Mouse (Mus musculus) embryonic facial prominence, embryonic 11.5 days (tissue): Measurements from ENCODE around the gene Rmnd5b. TPM values are rescaled to one million over a fixed set of nuclear protein-coding genes. Genes with fewer than 3 reads are reported as not detected.

ENCODE experiments used
- ATAC-seq: fragments of 200-750 bp; cut with Nextera tagmentation; replicated peaks from 2 replicates; pipeline ENCODE4 v1.8.0; 2017; ENCODE audit warnings: low read depth; ENCODE audit not compliant: insufficient number of reproducible peaks, low FRiP score, low TSS enrichment
- DNase-seq: peaks from one replicate; pipeline ENCODE4 v3.0.0-alpha.2; 2015; ENCODE audit warnings: low spot score
- H3K27ac ChIP-seq: fragments of 300-500 bp; sonication (generic); replicated peaks from 2 replicates; pipeline ENCODE4 v1.5.1; 2014; ENCODE audit warnings: mild to moderate bottlenecking, low read depth, low read length, control low read depth
- H3K27me3 ChIP-seq: fragments of 300-500 bp; sonication (generic); 2 replicates; pipeline ENCODE4 v1.6.1; 2014; ENCODE audit warnings: mild to moderate bottlenecking, low read length, moderate library complexity, mixed read lengths; ENCODE audit not compliant: control insufficient read depth, insufficient read depth
- H3K36me3 ChIP-seq: fragments of 300-500 bp; sonication (generic); replicated peaks from 2 replicates; pipeline ENCODE4 v1.6.1; 2014; ENCODE audit warnings: low read depth, mild to moderate bottlenecking, low read length, moderate library complexity, mixed read lengths; ENCODE audit not compliant: control insufficient read depth, insufficient read depth
- H3K4me1 ChIP-seq: fragments of 300-500 bp; sonication (generic); 2 replicates; pipeline ENCODE4 v1.6.1; 2014; ENCODE audit warnings: low read length, mixed read lengths; ENCODE audit not compliant: control insufficient read depth, insufficient read depth
- H3K4me2 ChIP-seq: fragments of 300-500 bp; sonication (generic); 2 replicates; pipeline ENCODE4 v1.6.1; 2014; ENCODE audit warnings: low read depth, mild to moderate bottlenecking, control low read depth, low read length, moderate library complexity
- H3K4me3 ChIP-seq: fragments of 300-500 bp; sonication (generic); 2 replicates; pipeline ENCODE4 v1.5.1; 2014; ENCODE audit warnings: low read depth, low read length, control low read depth
- H3K9ac ChIP-seq: fragments of 300-500 bp; sonication (generic); replicated peaks from 2 replicates; pipeline ENCODE4 v1.6.1; 2014; ENCODE audit warnings: mild to moderate bottlenecking, control low read depth, low read length
- H3K9me3 ChIP-seq: fragments of 300-500 bp; sonication (generic); replicated peaks from 2 replicates; pipeline ENCODE4 v1.6.1; 2016; ENCODE audit warnings: mild to moderate bottlenecking, low read length, inconsistent platforms, mixed read lengths; ENCODE audit not compliant: control insufficient read depth
- WGBS: fragments of 180-500 bp; shearing (Covaris S2); extraction: QIAGEN DNeasy Blood & Tissue Kit; methylation state at CpG from one replicate; pipeline ENCODE4 v1.1.7; 2014; 5-methylcytosine and 5-hydroxymethylcytosine counted together
- polyA plus RNA-seq: library from polyadenylated mRNA; unstranded; fragments of >200 nt; fragmentation: Nextera tagmentation; extraction: Ambion mirVana; gene quantifications from 2 replicates; pipeline ENCODE4 v1.2.1, GENCODE M21; 2014

Gene Rmnd5b
- polyA plus RNA-seq, 1 experiment from 2014 or later: 36.0 TPM

DNA sequence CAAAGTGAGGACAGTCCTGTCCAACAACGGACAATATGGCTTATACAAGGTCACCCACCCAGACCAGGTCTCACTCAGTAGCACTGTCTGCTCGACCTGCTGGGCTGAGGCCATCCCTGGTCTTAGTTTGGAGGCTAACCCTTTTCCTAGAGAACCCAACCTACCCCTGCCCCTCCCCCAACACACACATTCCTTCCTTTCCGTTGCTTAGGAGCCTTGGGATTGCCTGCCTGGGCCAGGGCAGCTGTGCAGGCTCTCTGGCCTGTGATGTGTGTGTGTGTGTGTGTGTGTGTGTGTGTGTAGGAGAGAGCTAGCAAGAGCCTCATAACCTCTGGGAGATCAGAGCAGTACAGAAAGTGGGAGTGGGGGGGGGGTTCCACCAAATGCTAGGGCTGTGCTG lies 12.9 kb upstream of the Rmnd5b start:
- H3K27me3 ChIP-seq: peaks cover 4% of the 10 kb centered on the region
- H3K4me3 ChIP-seq: no peak overlapping the region
- H3K36me3 ChIP-seq: no peaks in the 10 kb centered on the region
- H3K4me1 ChIP-seq: peaks cover 5% of the 10 kb centered on the region
- H3K9me3 ChIP-seq: no peaks in the 10 kb centered on the region
- DNase-seq (peak; percentile 66), ATAC-seq (0 out of 2 replicates have a peak, but pooled peaks have one; percentile 25)
- H3K27ac ChIP-seq: 0 out of 2 replicates have a peak overlapping the region, but pooled peaks have one; percentile 7
- WGBS: 27% methylated on average over 3 of the region's 3 CpGs
- peak overlapping the region; percentile 18; the same call in 1 of the 2 replicates for H3K9ac ChIP-seq
- peak overlapping the region; percentile 14; the same call in 1 of the 2 replicates for H3K4me2 ChIP-seq

DNA sequence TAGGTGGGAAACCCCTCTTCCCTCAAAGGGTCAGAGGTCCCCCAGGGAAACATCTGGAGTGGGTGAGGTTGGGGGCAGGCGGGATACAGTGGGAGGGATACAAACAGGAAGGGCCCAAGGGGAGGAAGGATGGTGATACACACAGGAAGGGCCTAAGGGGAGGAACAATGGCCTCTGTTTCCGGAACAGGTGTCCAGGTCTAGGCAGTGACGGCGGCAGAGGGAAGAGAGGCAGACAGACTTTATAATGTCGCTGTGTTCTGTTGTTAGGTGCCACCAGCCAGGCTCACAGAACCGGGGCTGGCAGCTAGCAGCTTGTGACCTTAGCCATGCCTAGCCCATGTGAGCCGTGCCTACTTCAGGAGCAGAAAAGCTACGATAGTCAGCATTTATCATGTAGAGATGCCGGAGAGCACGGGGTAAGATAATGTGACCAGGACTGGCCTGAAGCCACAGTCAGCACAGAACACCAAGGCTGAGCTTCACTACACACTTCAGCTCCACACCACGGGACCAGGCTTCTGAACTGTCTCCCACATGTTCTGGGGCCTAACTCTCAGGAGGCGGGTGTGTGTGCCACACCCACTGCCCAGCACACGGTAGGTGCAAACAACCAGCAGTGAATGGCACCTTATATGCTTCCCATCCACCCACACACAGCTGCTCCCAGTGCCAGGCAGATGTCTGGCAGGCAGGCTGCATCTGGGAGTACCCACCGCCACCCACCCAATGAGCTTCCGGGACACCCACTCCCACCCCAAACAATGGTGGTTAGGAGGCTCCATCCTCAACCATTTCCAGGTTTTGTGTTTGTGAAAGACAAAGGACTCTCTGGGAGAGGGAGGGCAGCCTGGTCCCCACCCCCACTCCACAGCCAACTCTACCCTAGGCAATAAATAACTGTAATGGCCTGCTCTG lies 11.3 kb upstream of the Rmnd5b start:
- 77% methylated on average over 14 of the region's 15 CpGs for WGBS
- Histone ChIP-seq H3K9ac (no peak overlapping the region), H3K4me1 (peaks cover 5% of the 10 kb centered on the region), H3K9me3 (no peaks in the 10 kb centered on the region), H3K4me2 (no peak overlapping the region), H3K36me3 (no peaks in the 10 kb centered on the region), H3K27me3 (peaks cover 4% of the 10 kb centered on the region), H3K27ac (peak overlapping the region; percentile 25; the same call in 1 of the 2 replicates), H3K4me3 (no peak overlapping the region)
- DNase-seq (no peak), ATAC-seq (no peak)

DNA sequence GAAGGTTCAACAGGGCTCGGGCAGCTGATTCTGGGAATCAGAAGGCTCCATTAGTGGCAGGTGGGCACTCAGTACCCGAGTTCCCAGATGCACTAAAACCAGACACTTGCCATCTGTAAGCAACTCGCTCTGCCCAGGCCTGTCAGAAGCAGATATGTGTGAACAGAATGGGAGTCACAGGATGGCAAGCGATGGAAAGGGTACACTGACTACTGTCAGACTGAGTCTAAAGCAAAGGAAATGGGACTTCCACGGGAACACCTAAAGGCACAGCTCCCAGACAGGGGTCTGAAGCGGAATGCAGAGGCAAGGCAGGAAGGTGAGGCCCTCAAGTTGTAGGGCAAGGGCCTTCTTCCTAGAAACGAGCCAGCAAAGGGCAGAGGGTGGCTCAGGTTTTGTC lies 10.5 kb upstream of the Rmnd5b start:
- Histone ChIP-seq H3K36me3 (no peaks in the 10 kb centered on the region), H3K27ac (no peak overlapping the region), H3K9me3 (no peaks in the 10 kb centered on the region), H3K9ac (no peak overlapping the region), H3K4me2 (no peak overlapping the region), H3K4me3 (no peak overlapping the region), H3K27me3 (peaks cover 4% of the 10 kb centered on the region), H3K4me1 (peaks cover 5% of the 10 kb centered on the region)
- DNase-seq: no peak
- no peak for ATAC-seq
- WGBS: 67% methylated on average over 7 of the region's 7 CpGs

DNA sequence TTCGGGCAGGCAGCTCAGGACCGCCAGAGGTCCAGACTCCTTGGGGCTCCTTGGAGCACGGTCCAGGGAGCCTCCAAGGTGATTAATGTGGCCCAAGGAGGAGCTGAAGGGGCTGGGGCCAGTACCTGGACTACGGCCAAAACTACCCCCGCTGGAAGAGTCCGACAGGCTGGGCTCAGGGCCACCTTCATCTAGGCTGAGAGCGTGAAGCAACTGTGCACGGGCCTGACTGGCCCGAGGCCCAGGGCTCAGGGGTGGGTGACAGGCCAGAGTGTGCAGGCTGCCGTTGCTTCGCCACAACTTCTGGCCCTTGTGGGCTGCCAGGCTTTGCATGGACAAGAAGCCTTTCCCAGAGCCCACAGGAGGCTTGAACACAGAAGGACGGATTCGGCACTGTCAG lies 9.6 kb upstream of the Rmnd5b start:
- Histone ChIP-seq H3K9ac (no peak overlapping the region), H3K27ac (no peak overlapping the region; the same call in 1 of the 2 replicates), H3K4me1 (peaks cover 5% of the 10 kb centered on the region), H3K27me3 (peaks cover 4% of the 10 kb centered on the region), H3K4me3 (no peak overlapping the region), H3K4me2 (no peak overlapping the region), H3K9me3 (no peaks in the 10 kb centered on the region), H3K36me3 (no peaks in the 10 kb centered on the region)
- DNase-seq (no peak), ATAC-seq (no peak)
- 91% methylated on average over 13 of the region's 13 CpGs for WGBS

DNA sequence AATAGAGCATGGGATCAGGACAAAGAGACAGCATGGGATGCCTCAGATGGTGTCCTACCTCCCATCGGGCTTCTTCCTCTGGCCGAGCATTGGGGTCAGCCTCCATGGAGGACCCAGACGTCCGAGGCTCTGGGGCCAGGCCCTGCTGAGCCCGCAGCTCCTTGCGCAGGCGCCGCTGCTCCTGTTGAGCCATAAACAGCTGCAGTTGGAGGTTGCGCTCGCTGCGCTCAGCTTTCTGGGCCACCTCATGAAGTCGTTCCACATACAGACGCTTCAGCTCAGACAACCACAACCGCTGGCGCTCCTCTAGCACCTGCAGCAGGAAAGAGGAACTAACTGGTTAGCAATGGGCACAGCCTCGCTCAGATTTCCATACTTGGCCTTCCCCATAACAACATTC lies 8.5 kb upstream of the Rmnd5b start:
- DNase-seq (no peak), ATAC-seq (no peak)
- Histone ChIP-seq H3K9me3 (no peaks in the 10 kb centered on the region), H3K27ac (no peak overlapping the region), H3K4me3 (no peak overlapping the region), H3K36me3 (no peaks in the 10 kb centered on the region), H3K4me2 (no peak overlapping the region; the same call in 1 of the 2 replicates), H3K27me3 (no peaks in the 10 kb centered on the region), H3K9ac (no peak overlapping the region), H3K4me1 (peaks cover 5% of the 10 kb centered on the region; the same call in 1 of the 2 replicates)
- 73% methylated on average over 16 of the region's 16 CpGs for WGBS

DNA sequence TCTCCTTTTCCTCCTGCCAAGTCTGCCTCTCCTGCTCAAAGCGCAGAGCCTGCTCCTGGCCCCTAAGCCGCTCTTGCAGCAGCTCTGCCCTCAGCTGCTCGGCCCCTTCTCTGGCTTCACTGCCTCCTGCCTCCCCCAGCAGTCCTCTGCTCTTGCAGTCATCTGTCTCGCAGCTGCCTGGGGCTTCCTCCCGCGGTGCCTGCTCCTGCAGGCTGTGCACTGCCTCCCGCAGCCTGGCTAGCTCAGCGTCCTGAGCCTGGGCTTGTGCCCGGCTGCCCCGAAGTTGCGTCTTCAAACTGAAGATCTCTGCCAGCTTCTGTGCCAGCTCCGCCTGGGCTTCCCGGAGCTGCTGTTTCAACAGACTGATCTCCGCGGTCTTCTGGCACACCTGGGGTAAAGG lies 8.1 kb upstream of the Rmnd5b start:
- WGBS: 41% methylated on average over 15 of the region's 15 CpGs
- Histone ChIP-seq H3K36me3 (no peaks in the 10 kb centered on the region), H3K4me1 (no peaks in the 10 kb centered on the region; the same call in 1 of the 2 replicates), H3K4me3 (no peak overlapping the region), H3K27ac (no peak overlapping the region), H3K9me3 (no peaks in the 10 kb centered on the region), H3K4me2 (no peak overlapping the region; the same call in 1 of the 2 replicates), H3K27me3 (no peaks in the 10 kb centered on the region), H3K9ac (no peak overlapping the region; the same call in 1 of the 2 replicates)
- ATAC-seq (no peak), DNase-seq (no peak)

DNA sequence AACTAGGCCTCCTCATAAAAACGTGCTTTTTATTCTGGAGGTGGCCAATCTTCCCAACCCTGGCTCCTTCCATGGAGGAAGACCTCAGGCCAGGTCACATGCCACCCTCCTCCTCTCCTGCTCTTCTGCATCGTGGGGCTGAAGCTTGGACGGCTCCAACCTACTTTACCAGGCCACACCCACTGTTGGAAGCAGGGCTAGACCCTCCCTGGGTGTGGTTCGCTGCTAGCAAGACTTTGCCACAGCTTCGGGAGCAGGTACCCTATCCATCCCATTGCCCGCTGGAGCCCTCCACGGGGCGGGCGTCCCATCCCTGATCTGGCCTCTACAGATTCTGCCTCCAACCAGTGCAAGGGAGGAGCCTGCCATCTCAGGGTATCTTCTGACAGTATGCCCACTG lies 7.5 kb upstream of the Rmnd5b start:
- H3K9me3 ChIP-seq: no peaks in the 10 kb centered on the region
- WGBS: 77% methylated on average over 9 of the region's 9 CpGs
- H3K4me1 ChIP-seq: no peaks in the 10 kb centered on the region
- no peak for ATAC-seq
- no peak overlapping the region for H3K4me3 ChIP-seq
- H3K4me2 ChIP-seq: no peak overlapping the region
- DNase-seq: no peak
- no peak overlapping the region for H3K27ac ChIP-seq
- H3K36me3 ChIP-seq: no peaks in the 10 kb centered on the region
- no peaks in the 10 kb centered on the region for H3K27me3 ChIP-seq
- H3K9ac ChIP-seq: no peak overlapping the region

DNA sequence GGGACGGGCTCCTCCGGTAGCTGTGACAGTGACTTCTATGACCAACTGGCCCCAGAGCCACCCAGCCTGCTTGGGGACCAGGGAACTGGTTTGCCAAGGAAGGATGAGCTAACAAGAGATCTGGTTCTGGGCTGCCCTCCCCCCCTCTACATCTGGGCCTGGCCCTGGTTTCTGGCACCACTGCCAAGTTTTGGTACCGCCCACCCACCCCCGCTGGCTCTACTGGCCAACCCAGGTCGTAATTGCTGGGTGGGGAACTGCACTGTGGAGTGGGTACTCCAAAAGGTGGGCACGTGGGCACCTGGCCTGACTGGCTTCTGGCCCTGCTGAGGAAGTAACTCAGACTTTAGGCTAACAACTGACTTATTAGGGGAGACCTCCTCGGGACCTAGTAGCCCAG lies 5.1 kb upstream of the Rmnd5b start:
- Histone ChIP-seq H3K27me3 (no peaks in the 10 kb centered on the region), H3K27ac (no peak overlapping the region), H3K4me3 (no peak overlapping the region), H3K9ac (no peak overlapping the region), H3K9me3 (no peaks in the 10 kb centered on the region), H3K4me2 (no peak overlapping the region), H3K4me1 (no peaks in the 10 kb centered on the region), H3K36me3 (no peaks in the 10 kb centered on the region)
- ATAC-seq (no peak), DNase-seq (no peak)
- WGBS: 81% methylated on average over 7 of the region's 7 CpGs
